Mouse (Mus musculus): ENCODE measurements around the gene Nup205.

The Nup205 gene

DNA sequence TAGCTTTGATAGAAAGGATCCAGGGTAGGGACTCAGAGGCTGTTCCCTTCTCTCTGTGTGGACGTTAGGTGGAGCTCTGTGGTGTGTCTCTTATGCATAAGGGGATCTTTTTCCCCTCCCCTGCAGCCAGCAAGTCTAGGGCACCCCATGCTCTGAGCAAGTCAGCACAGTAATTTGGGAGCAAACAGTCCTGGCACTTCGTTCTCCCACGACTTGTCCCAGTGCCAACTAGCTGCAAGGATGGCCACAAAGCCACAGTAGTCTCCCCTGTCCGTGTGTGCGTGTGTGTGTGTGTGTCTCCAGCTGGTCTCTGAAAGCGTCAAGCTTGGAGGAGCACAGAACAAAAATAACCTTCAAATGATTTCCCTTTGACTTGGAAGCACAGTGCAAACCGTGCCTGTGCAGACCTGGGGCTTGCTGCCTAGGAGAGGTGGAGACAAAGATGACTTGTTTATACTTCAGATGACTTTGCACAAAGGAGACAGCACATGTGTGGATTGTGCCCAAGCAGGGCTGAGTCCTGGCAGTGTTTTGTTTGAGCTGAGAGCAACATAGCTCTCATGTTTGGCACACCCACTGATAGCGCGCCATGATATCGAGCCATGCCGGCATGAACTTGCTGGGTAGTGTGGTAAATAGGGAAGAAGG is 111.0 kb downstream of the Nup205 start:
- DNase-seq (ENCODE audit: low spot score) = no peak

DNA sequence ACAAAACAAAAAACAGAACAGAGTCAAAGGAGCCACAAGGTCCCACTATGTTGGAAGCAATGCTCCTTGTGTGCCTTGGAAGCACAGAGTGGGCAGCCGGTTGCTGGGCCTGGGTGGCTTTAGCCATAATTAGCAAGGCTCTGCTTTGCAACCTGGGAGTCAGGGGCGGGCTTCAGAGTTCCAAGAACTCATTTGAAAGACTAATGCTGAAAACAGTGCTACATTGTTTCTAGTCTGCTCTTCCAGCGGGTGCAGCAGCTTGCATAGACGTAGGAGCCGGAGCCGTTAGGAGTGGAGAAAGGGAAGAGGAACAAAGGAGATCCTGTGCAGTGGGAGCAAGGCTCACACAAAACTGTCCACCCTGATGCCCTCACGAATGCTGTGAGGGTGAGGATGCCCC is 111.7 kb downstream of the Nup205 start:
- DNase-seq (ENCODE audit: low spot score) = peak; percentile 26

DNA sequence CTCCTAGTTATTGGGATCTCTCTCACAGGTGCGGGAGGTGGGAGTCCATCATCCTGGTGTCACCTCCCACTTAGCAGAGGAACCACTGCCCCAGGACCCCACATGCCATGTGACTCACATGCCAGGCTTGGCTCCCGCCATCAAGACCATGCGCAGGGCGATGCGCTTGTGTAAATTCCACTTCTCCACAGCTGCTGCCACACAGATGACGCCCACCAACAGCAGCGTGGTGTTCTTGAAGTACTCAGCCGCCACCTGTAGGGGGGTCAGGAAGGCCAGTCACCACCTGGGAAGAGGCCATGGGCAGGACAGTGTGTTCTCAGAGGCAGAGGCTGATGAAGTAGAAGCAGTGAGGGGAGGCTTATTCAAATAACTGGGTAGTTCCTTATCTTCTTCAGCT is 112.5 kb downstream of the Nup205 start:
- no peak for DNase-seq (ENCODE audit: low spot score)

DNA sequence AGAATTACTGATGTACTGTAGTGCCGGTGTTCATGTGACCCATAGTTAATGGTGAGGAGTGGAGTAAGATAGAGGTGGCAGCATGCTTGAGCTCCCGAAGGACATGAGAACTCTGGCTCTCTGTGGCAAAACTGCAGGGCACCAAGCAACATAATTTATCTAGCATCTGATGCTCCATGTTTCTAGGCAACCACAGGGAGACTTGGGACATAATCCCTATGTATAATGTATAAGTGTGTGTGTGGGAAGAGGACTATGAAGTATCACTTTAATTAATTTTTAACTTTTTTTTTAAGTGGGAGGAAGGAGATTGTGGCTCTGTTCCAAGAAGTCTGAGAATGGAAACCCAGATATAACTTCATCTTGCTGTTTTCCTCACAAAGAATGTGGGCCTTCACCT is 117.7 kb downstream of the Nup205 start:
- no peak for DNase-seq (ENCODE audit: low spot score)

DNA sequence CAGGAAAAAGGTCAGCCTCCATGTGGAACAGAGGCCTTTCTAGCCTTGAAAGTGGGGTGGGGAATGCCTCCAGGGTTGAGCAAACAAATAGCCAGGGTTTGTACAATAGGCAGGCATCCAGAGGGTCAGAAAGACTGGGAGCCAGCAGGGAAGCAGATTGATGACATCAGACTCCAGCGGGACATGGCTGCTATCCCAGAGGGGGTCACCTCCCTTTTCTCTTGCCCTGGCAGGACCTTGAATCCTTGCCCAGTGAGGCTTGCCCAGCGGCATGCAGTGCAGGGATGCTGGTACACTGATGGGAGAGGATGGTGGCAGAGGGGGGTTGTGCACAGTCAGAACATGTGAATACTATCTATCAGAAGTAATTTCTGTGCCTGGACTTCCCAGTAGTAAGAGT is 119.8 kb downstream of the Nup205 start:
- no peak for DNase-seq (ENCODE audit: low spot score)
